In genomic region chr8:71370711-71371235, GRCm38 (mm10) we compare ENCODE assay signal across 8 mouse cellular contexts. TPM values are rescaled to one million over a fixed set of nuclear protein-coding genes. Genes with fewer than 3 reads are reported as not detected.
DNase-seq lines count a peak whose midpoint lies in the region; ATAC-seq and TF ChIP-seq lines count a peak whose summit lies in the region.

No protein-coding gene starts in this region.

- H3K27me3 ChIP-seq in heart, adult 2 months (ENCODE audit: control insufficient read depth, insufficient read depth, low read length) = no peaks in the 10 kb centered on the region
- no peaks in the 10 kb centered on the region for H3K27me3 ChIP-seq in C2C12 (ENCODE audit: control insufficient read depth, insufficient read depth, insufficient read length)
- H3K27me3 ChIP-seq in liver, embryonic 12.5 days (replicated peaks) = peaks cover 2% of the 10 kb centered on the region
- no peaks in the 10 kb centered on the region for H3K27me3 ChIP-seq in thymus, adult 2 months (ENCODE audit: control insufficient read depth, insufficient read depth, low read length)

- intact Hi-C loops in heart, adult 2 months (cut with DNase I) = loop anchor here (1.0 kb wide), 1 partner anchor 36 kb away; the partner anchor contains the start of gene Ankle1
- intact Hi-C loops in heart, postnatal 36 days (cut with DNase I) = loop anchor here (1.0 kb wide), 1 partner anchor 36 kb away; the partner anchor contains the start of gene Ankle1

- no peak for TF ChIP-seq EP300 in heart, adult 2 months (IDR thresholded peaks at IDR 0.05; ENCODE audit: insufficient read depth, low read depth, low read length)

- no peak for DNase-seq in heart, adult 2 months
- no peak for DNase-seq in heart, postnatal 36 days
- no peak for DNase-seq in right cerebral cortex, postnatal 4 days
- no peak for DNase-seq in left cerebral cortex, adult 18-20 months (ENCODE audit: low spot score in 2 of 2)
- DNase-seq in thymus, adult 2 months = no peak

- no peak for TF ChIP-seq POLR2A in heart, adult 2 months (IDR thresholded peaks at IDR 0.05; ENCODE audit: insufficient read depth, low read depth, low read length)
- peak; percentile 47; the same call in 1 of the 2 replicates for TF ChIP-seq POLR2A in embryonic fibroblast, embryonic 13.5 days (IDR thresholded peaks at IDR 0.05; ENCODE audit: low read depth, low read length)
- no peak for TF ChIP-seq POLR2A in thymus, adult 2 months (IDR thresholded peaks at IDR 0.05; ENCODE audit: control insufficient read depth, extremely low read depth, insufficient read depth, low read length, poor library complexity)

- no peaks in the 10 kb centered on the region for H3K9me3 ChIP-seq in liver, embryonic 12.5 days (replicated peaks)

- ATAC-seq in liver, embryonic 12.5 days = no peak

- H3K27ac ChIP-seq in heart, adult 2 months = peak overlapping the region; percentile 99
- H3K27ac ChIP-seq in embryonic fibroblast, embryonic 13.5 days (ENCODE audit: insufficient read depth, low read length) = 0 out of 2 replicates have a peak overlapping the region, but pooled peaks have one; percentile 36
- peak overlapping the region; percentile 85 for H3K27ac ChIP-seq in liver, embryonic 12.5 days
- H3K27ac ChIP-seq in thymus, adult 2 months (ENCODE audit: control insufficient read depth, insufficient read depth, low read length) = no peak overlapping the region

- H3ac ChIP-seq in C2C12 (ENCODE audit: control insufficient read depth, insufficient read length, low read depth) = no peak overlapping the region

- peaks cover 7% of the 10 kb centered on the region for H3K4me1 ChIP-seq in heart, adult 2 months (ENCODE audit: control insufficient read depth, insufficient read depth, low read length)
- H3K4me1 ChIP-seq in embryonic fibroblast, embryonic 13.5 days (ENCODE audit: control insufficient read depth, insufficient read depth, low read length) = peaks cover 8% of the 10 kb centered on the region
- H3K4me1 ChIP-seq in liver, embryonic 12.5 days = peaks cover 69% of the 10 kb centered on the region
- peaks cover 20% of the 10 kb centered on the region for H3K4me1 ChIP-seq in thymus, adult 2 months (replicated peaks; ENCODE audit: control insufficient read depth, insufficient read depth, low read length)

- no peaks in the 10 kb centered on the region for H3K36me3 ChIP-seq in heart, adult 2 months (ENCODE audit: control insufficient read depth, insufficient read depth, low read length)
- peaks cover 35% of the 10 kb centered on the region for H3K36me3 ChIP-seq in C2C12 (ENCODE audit: control insufficient read depth, insufficient read depth)
- H3K36me3 ChIP-seq in liver, embryonic 12.5 days = peaks cover 50% of the 10 kb centered on the region
- H3K36me3 ChIP-seq in thymus, adult 2 months (ENCODE audit: control insufficient read depth, insufficient read depth, low read length) = no peaks in the 10 kb centered on the region

- H3K79me3 ChIP-seq in C2C12 (ENCODE audit: low read depth) = no peaks in the 10 kb centered on the region

- H3K9ac ChIP-seq in heart, adult 2 months (ENCODE audit: low read depth, low read length) = 0 out of 2 replicates have a peak overlapping the region, but pooled peaks have one; percentile 10
- H3K9ac ChIP-seq in liver, embryonic 12.5 days = peak overlapping the region; percentile 77

- peak overlapping the region; percentile 71 for H3K4me2 ChIP-seq in liver, embryonic 12.5 days

- 17% methylated on average over 5 of the region's 5 CpGs for WGBS in heart, adult 2 months
- WGBS in liver, embryonic 12.5 days (ENCODE audit: insufficient replicate concordance) = 5% methylated on average over 5 of the region's 5 CpGs
- WGBS in thymus, adult 2 months = 28% methylated on average over 5 of the region's 5 CpGs

- peak overlapping the region; percentile 82 for H3K4me3 ChIP-seq in heart, adult 2 months
- peak overlapping the region; percentile 31 for H3K4me3 ChIP-seq in C2C12 (ENCODE audit: insufficient read depth, poor library complexity, severe bottlenecking)
- peak overlapping the region; percentile 37 for H3K4me3 ChIP-seq in embryonic fibroblast, embryonic 13.5 days (ENCODE audit: insufficient read depth, low read length)
- peak overlapping the region; percentile 76 for H3K4me3 ChIP-seq in liver, embryonic 12.5 days
- no peak overlapping the region for H3K4me3 ChIP-seq in thymus, adult 2 months (ENCODE audit: control insufficient read depth, insufficient read depth, low read length)

- no peaks in the 10 kb centered on the region for H3K79me2 ChIP-seq in heart, adult 2 months (replicated peaks; ENCODE audit: control insufficient read depth, insufficient read depth, low read length)
- peaks cover 16% of the 10 kb centered on the region for H3K79me2 ChIP-seq in C2C12 (ENCODE audit: control insufficient read depth, insufficient read depth)

- TF ChIP-seq CTCF in heart, adult 2 months (IDR thresholded peaks at IDR 0.05) = no peak
- no peak for TF ChIP-seq CTCF in C2C12 (IDR thresholded peaks at IDR 0.05; ENCODE audit: control insufficient read depth, insufficient read depth, insufficient read length)
- no peak for TF ChIP-seq CTCF in embryonic fibroblast, embryonic 13.5 days (IDR thresholded peaks at IDR 0.05; ENCODE audit: borderline replicate concordance, insufficient read depth, low read length)
- TF ChIP-seq CTCF in thymus, adult 2 months (IDR thresholded peaks at IDR 0.05; ENCODE audit: borderline replicate concordance, control insufficient read depth, extremely low read depth, insufficient read depth, low read length, poor library complexity) = no peak

TF ChIP-seq in C2C12, 6 proteins besides CTCF, POLR2A, EP300 and RAD21:
- TF ChIP-seq FOSL1 (IDR thresholded peaks at IDR 0.05; ENCODE audit: insufficient read depth, low read length, poor library complexity, severe bottlenecking) (no peak), MYOD1 (IDR thresholded peaks at IDR 0.05; ENCODE audit: control insufficient read depth, insufficient read length, low read depth) (no peak), USF1 (IDR thresholded peaks at IDR 0.05; ENCODE audit: low read depth) (no peak), CEBPB (IDR thresholded peaks at IDR 0.05; ENCODE audit: low read depth) (no peak), MYOG (IDR thresholded peaks at IDR 0.05; ENCODE audit: control insufficient read depth, extremely low read depth, insufficient read length) (no peak), MAX (IDR thresholded peaks at IDR 0.05) (no peak)

RNA-seq across cellular contexts. Expression of gene Ocel1, which starts 0.3 kb away (rescaled TPM):
- 10 to 100 TPM; 12.4 to 15.2 TPM for total RNA-seq in heart, adult 2 months (2021)
- 8.0 and 9.1 TPM in 2 replicates for polyA plus RNA-seq in heart, adult 2 months (2012; rRNA removed)
- 10 to 100 TPM; 11.1 to 14.9 TPM for total RNA-seq in heart, postnatal 36 days (2021)
- 11.2 TPM for polyA plus RNA-seq in C2C12 (2012; fragmentation: generic; extraction: Trizol)
- polyA plus RNA-seq in embryonic fibroblast, embryonic 13.5 days (2011; ENCODE audit: insufficient read length, low read depth, missing spikeins) = 2.3 and 3.2 TPM in 2 replicates
- 6.8 and 6.9 TPM in 2 replicates for polyA plus RNA-seq in liver, embryonic 12.5 days (2016; fragmentation: Nextera tagmentation; extraction: Ambion mirVana)
- 10 to 100 TPM; 15.0 to 16.0 TPM for total RNA-seq in left cerebral cortex, adult 18-20 months (2021)
- 34.9 and 36.1 TPM in 2 replicates for polyA plus RNA-seq in thymus, adult 2 months (2012; rRNA removed)

RNA-seq across cellular contexts. Expression of gene Use1, which starts 4.1 kb away (rescaled TPM):
- 100 to 1,000 TPM; 140 to 169 TPM for total RNA-seq in heart, adult 2 months (2021)
- polyA plus RNA-seq in heart, adult 2 months (2012; rRNA removed) = 112 and 120 TPM in 2 replicates
- 100 to 1,000 TPM; 148 to 149 TPM for total RNA-seq in heart, postnatal 36 days (2021)
- polyA plus RNA-seq in C2C12 (2012; fragmentation: generic; extraction: Trizol) = 105 TPM
- polyA plus RNA-seq in embryonic fibroblast, embryonic 13.5 days (2011; ENCODE audit: insufficient read length, low read depth, missing spikeins) = 94.8 and 97.6 TPM in 2 replicates
- 60.2 and 61.1 TPM in 2 replicates for polyA plus RNA-seq in liver, embryonic 12.5 days (2016; fragmentation: Nextera tagmentation; extraction: Ambion mirVana)
- 100 to 1,000 TPM; 116 to 126 TPM for total RNA-seq in left cerebral cortex, adult 18-20 months (2021)
- 133 and 156 TPM in 2 replicates for polyA plus RNA-seq in thymus, adult 2 months (2012; rRNA removed)

RNA-seq across cellular contexts. Expression of gene Nr2f6, which starts 11.0 kb away (rescaled TPM):
- 10 to 100 TPM; 47.6 to 56.7 TPM for total RNA-seq in heart, adult 2 months (2021)
- polyA plus RNA-seq in heart, adult 2 months (2012; rRNA removed) = 53.9 and 63.2 TPM in 2 replicates
- total RNA-seq in heart, postnatal 36 days (2021) = 10 to 100 TPM; 47.6 to 53.6 TPM
- polyA plus RNA-seq in C2C12 (2012; fragmentation: generic; extraction: Trizol) = 73.0 TPM
- polyA plus RNA-seq in embryonic fibroblast, embryonic 13.5 days (2011; ENCODE audit: insufficient read length, low read depth, missing spikeins) = 40.8 and 48.9 TPM in 2 replicates
- polyA plus RNA-seq in liver, embryonic 12.5 days (2016; fragmentation: Nextera tagmentation; extraction: Ambion mirVana) = 35.3 and 38.8 TPM in 2 replicates
- 10 to 100 TPM; 42.6 to 46.2 TPM for total RNA-seq in left cerebral cortex, adult 18-20 months (2021)
- polyA plus RNA-seq in thymus, adult 2 months (2012; rRNA removed) = 71.2 and 71.5 TPM in 2 replicates

RNA-seq across cellular contexts. Expression of gene Ushbp1, which starts 24.8 kb away (rescaled TPM):
- total RNA-seq in heart, adult 2 months (2021) = 10 to 100 TPM; 22.9 to 23.9 TPM
- polyA plus RNA-seq in heart, adult 2 months (2012; rRNA removed) = 71.7 and 72.2 TPM in 2 replicates
- total RNA-seq in heart, postnatal 36 days (2021) = 10 to 100 TPM; 28.0 to 30.4 TPM
- polyA plus RNA-seq in C2C12 (2012; fragmentation: generic; extraction: Trizol) = 0.04 TPM
- polyA plus RNA-seq in embryonic fibroblast, embryonic 13.5 days (2011; ENCODE audit: insufficient read length, low read depth, missing spikeins) = not detected in 2 replicates
- polyA plus RNA-seq in liver, embryonic 12.5 days (2016; fragmentation: Nextera tagmentation; extraction: Ambion mirVana) = 3.6 and 4.0 TPM in 2 replicates
- total RNA-seq in left cerebral cortex, adult 18-20 months (2021) = 1 to 10 TPM; 3.3 to 4.2 TPM
- 9.9 and 13.6 TPM in 2 replicates for polyA plus RNA-seq in thymus, adult 2 months (2012; rRNA removed)

RNA-seq across cellular contexts. Expression of gene Babam1, which starts 25.9 kb away (rescaled TPM):
- total RNA-seq in heart, adult 2 months (2021) = 10 to 100 TPM; 62.8 to 70.2 TPM
- polyA plus RNA-seq in heart, adult 2 months (2012; rRNA removed) = 88.7 and 91.3 TPM in 2 replicates
- total RNA-seq in heart, postnatal 36 days (2021) = 10 to 100 TPM; 61.2 to 67.1 TPM
- polyA plus RNA-seq in C2C12 (2012; fragmentation: generic; extraction: Trizol) = 118 TPM
- 84.5 and 91.6 TPM in 2 replicates for polyA plus RNA-seq in embryonic fibroblast, embryonic 13.5 days (2011; ENCODE audit: insufficient read length, low read depth, missing spikeins)
- 79.0 and 82.6 TPM in 2 replicates for polyA plus RNA-seq in liver, embryonic 12.5 days (2016; fragmentation: Nextera tagmentation; extraction: Ambion mirVana)
- 100 to 1,000 TPM; 104 to 107 TPM for total RNA-seq in left cerebral cortex, adult 18-20 months (2021)
- polyA plus RNA-seq in thymus, adult 2 months (2012; rRNA removed) = 219 and 225 TPM in 2 replicates
